Mouse (Mus musculus) Muller cell, postnatal 12 days (primary cell): ENCODE data around the gene Hivep3.

ENCODE experiments used
- DNase-seq: peaks from one replicate; pipeline ENCODE4 v3.0.0-alpha.2; 2015; ENCODE audit errors: inconsistent ontology term

Hivep3 gene

GRCm38 (mm10) chr4:119733184-119733880 lies at the start of gene Hivep3:
TSS of gene Hivep3 (plus strand) at chr4:119733784.
- peak; percentile 100 for DNase-seq

DNA sequence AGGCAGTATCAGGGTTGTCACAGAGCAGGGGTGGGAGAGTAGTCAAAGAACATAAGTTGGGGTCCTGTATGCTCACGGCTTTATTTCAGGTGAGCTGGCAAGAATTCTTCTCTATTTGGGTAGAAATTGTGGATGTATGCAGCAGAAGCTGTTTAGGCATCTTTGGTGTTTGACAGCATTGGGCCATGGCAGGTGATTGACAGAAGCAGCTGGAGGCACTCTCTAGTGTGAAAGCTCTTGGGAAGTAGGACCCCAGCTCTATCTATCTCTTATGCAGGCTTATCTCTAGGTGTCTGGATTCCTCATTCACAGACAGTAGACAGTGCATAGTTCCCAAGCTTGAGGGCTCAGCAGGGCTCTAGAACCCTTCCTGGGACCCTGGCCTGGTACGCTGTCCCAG lies 47.8 kb upstream of the Hivep3 start:
- DNase-seq = no peak

DNA sequence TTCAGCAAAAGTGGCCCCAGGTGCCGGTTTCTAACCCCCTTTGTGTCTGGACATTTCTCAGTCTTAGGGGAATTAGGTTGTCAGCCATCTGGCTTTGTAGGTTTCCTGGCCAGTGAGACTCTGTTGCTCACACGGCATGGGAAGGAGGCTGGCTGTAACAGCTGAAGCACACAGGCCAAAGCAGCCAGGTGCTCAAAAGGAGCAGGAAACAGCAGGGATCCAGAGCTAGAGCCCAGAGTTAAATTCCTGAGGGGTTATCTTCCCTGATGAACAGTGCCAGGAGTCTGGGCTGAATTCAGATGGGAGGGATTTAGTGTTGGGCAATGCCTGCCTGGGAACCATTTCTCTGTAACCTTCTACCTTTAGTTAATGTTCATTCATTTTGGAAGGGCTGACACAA lies 35.2 kb upstream of the Hivep3 start:
- DNase-seq = no peak

DNA sequence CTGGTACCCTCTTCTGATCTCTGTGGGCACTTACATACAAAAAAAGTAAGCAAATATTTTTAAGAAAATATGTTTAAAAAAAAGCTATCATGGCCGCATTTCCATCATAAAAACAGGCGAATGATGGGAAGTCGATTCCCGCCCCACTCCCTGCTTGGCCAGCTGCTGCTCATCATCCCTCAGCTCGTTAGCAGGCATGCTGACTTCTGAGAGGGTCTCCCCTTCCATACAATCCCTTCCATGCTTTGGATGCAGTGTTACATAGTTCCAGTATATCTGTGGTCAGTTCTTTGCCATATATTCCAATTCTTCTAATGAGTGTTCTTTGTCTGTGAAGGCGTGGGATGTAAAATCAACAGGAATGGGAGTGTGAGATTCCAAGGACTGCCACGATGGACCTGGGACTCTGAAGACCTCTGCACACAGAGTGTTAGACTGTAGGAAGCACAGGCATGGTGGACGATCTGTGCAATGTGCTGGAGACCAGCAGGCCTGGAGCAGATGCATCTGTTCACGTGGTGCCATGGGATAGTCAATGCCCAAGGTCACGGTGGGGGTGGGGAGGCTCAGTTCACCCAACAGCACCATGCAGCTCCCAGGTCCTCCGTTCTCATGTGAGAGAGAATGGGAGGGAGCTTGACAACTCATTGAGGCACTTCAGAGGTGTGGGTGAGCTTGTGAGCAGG lies 32.2 kb upstream of the Hivep3 start:
- DNase-seq = no peak

DNA sequence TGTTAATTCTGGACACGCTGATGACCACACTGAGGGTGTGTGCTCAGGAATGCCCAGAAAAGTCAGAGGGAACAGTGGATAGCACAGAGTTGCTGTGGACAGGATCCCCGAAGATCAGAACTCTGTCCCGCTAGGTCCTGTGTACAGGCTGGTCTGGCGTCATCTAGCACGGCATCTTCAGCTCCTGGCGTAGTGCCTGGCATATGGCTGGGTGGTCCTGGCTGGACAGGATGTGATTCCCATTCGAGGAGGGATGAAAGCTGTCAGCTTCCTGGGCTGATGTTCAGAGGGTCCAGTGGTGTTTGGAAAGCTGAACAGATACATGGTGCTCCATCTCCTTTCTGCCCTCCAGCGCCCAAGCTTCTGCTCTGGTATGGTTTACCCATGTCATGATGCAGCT lies 29.6 kb upstream of the Hivep3 start:
- DNase-seq = no peak

GRCm38 (mm10) chr4:119707326-119707725 lies 26.3 kb upstream of the Hivep3 start:
- DNase-seq = no peak

DNA sequence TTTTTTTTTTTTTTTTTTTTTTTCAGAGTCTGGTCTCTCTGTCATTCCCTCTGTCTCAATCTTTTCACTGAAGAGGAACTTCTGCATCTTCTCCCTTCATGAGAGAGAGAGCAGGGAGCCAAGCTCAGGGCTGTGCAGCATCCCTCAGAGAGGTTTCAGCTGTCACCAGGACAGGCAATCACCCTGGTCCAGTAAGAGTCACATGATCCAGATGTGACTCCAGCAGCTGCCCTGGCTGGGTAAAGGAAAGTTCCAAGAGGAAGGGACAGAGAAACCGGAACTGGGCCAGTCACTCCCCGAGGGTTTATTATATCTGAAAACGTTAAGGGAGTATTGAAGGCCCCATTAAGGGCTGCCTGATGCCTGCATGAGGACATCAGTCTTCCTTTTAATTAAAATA lies 25.8 kb upstream of the Hivep3 start:
- no peak for DNase-seq

DNA sequence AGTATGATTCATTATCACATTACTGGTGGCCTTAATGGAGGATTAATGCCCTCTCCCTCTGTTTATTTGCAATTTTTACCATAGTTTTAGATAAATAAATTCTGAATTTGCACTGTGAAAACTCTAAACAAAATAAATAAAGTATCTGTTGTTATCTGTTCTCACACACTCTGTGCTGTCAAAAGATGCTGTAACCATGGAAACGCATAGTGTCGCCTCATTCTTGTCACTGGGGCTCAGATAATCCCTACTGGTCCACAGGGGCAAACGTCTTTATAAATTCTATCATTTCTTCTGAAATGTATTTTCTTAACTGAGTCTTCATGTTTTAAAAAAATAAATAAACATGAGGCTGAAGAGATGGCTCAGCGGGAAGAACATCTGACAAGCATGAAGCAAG lies 23.4 kb upstream of the Hivep3 start:
- no peak for DNase-seq

GRCm38 (mm10) chr4:119717443-119717842 lies 16.1 kb upstream of the Hivep3 start:
- DNase-seq = no peak

GRCm38 (mm10) chr4:119721531-119721930 lies 12.1 kb upstream of the Hivep3 start:
- no peak for DNase-seq

- no peak for DNase-seq
These were observed 7.5 kb upstream of the Hivep3 start for GRCm38 (mm10) chr4:119726074-119726473.

DNA sequence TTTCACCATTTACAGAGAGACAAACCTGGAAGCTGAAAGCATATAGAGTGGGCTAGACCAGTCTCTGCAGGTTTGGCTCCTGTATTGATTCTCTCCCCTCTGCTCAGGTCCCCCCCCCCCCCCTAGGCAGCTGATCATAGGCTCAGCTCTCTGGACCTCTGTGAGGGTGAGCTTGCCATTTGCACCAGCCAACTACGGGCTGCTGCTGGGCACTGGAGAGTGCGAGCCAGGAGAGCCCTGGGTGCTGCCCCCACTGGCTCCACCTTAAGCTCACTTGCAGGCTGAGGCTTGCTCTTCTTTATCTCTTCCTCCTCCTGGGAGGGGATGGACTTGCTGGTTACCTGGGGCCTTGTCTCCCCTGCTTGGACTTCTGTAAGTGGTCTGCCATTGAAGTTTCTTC lies 5.7 kb upstream of the Hivep3 start:
- no peak for DNase-seq

- DNase-seq = peak; percentile 46
These were observed 358 bp downstream of the Hivep3 start for GRCm38 (mm10) chr4:119733942-119734341.

DNA sequence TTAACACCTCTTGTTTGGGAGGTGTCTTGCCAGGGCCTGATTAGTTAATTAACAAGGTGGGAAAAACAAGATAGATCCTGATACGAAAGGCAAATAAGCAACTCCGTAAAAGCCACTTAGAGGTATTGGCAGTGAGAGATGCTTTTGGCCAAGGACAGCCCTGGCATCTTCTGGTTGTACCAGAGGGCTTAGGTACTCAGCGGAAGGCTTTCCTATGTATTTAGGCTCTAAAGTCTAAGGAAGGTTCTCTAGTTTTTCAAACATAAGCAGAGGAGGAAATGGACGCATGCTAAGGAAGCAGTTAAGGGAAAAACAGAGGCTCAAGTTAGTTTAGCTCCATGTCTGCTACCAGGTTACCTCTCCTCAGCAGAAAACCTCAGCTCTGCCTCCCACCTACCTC lies 768 bp downstream of the Hivep3 start:
- DNase-seq = no peak

DNA sequence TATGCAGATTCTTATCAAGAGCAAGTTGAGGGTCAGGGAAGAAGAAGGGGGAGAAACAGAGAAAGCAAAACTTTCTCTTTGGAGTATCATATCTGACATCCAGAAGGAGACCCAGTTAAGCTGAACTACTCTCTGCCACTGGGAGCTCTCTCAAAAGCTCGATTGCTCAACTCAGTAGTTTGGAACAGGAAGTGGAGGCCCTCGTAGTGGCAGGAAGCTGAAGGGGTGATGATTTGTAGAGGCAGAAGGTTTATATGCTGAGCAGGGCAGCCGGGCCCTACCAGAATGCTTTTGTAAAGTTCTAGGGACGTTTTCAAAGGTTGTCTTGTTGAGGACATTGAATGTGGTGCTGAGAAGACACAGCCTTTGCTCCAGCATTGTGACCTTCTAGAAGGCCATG lies 5.1 kb downstream of the Hivep3 start:
- no peak for DNase-seq

DNA sequence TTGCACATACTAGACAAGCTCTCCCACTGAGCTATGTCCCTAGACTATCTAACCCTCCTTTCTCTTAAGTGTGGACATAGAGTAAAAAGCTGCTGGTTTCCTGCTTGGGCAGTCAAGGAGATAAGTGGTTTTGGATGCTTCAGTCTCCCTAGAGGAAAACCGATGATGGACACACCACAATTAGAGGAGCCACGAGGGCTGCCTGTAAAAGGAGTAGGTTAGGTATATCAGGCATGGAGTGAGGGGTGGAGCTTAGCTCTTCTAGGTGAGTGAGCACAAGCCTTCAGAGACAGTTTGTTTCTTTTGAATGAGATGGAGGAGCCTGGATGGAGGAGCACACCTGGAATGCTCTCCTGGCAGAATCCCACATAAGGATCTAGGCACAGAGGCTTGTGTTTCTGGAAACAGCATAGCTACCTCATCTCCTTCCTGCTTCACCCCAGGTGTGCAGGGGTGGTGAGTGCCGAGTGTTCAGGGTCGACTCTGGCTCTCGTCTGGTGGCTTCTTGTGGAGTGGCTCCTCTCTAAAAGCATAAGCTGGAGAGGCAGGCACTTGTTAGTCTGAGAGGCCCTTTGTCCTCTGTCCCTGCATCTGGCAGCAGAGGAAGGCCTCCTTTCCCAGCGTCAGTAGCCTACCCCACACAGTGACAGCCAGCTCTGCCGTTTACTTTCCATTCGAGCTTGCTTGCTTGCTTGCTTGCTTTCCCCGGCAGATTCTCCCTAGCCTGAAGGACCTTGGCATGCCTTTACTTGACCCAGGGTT lies 5.9 kb downstream of the Hivep3 start:
- DNase-seq = no peak

DNA sequence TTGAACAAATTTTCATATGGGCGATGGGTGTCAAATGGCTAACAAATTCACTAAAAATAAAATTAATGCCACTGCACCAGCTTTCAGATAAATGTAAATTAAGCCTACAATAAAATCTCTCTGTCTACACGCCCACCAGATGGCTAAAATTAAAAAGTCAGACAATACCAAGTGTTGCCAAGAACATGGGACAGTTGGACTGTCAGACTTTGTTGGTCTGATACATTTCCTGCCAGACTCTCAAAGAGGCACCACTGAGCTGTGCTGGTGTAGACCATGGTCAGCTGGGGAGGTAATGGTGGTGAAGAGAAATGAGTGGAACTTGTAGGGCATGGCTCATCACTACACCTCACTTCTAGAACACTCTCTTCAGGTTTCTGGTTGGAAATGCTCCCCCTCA lies 14.8 kb downstream of the Hivep3 start:
- DNase-seq = no peak

DNA sequence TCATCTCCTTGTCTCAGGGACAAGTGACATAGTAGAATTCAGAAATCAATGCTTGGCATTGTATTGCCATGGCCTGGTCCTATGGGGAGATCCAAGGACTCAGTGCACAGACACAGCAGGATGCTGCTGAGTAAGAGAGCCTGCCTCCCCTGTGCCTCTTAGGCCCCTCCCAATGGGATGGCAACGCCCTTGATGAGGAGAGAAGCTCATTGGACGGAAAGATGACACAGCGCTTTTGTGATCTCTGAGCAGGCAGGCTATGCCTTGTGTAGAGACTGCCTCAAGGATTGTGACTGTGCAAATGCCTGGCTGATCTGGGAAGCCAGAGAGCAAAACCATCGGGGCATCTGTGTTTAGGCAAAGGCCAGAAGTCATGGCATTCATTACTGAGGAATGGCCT lies 16.6 kb downstream of the Hivep3 start:
- DNase-seq = no peak

DNA sequence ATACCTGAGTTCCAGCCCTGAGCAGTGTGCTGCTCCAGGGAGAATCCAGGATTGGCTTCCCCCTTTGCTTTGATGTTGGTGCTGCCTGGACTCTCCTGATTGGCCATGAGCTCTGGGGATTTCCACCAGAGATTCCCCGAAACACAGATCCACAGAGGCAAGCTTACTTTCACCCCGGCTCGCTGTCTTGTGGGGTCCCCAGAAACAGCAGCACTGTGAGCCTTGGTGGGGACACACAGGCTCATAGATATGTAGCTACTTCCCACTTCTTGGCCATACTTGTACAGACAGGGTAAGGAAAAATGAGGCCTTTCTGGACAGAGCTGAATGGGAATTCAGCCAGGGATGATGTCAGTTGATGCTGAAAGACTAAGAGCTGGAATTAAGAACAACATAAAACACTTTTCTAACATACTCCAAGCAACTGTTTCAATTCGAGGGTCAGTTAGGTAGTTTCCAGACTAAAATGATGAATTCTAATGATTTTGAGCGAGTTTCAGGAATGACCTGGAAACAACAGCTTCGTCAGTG lies 17.2 kb downstream of the Hivep3 start:
- no peak for DNase-seq

- no peak for DNase-seq
These were observed 17.9 kb downstream of the Hivep3 start for GRCm38 (mm10) chr4:119751408-119752006.

GRCm38 (mm10) chr4:119759574-119760233 lies 26.1 kb downstream of the Hivep3 start:
- no peak for DNase-seq

GRCm38 (mm10) chr4:119760820-119761219 lies 27.2 kb downstream of the Hivep3 start:
- DNase-seq = no peak
